Mouse (Mus musculus) bone marrow, adult 2 months (tissue): ENCODE measurements at regions not wholly inside any gene's neighbourhood (a gene's known extent, or its start where the extent isn't known, plus 50 kb on each side); places are given as distances from the start of the nearest gene placed in this dataset.

ENCODE experiments used
- H3K27ac ChIP-seq: fragments of 200-500 bp; 2 replicates; pipeline ENCODE4 v1.5.1; 2012; ENCODE audit warnings: low read depth, mild to moderate bottlenecking, control low read depth, inconsistent platforms, low read length; ENCODE audit not compliant: control insufficient read depth, poor library complexity, insufficient read depth
- H3K4me1 ChIP-seq: fragments of 200-500 bp; 2 replicates; pipeline ENCODE4 v1.6.1; 2011; ENCODE audit warnings: low read length; ENCODE audit not compliant: control insufficient read depth, insufficient read depth
- H3K4me3 ChIP-seq: fragments of 200-500 bp; replicated peaks from 2 replicates; pipeline ENCODE3; 2011; ENCODE audit warnings: mild to moderate bottlenecking, low read depth, low read length, control low read depth; ENCODE audit not compliant: control insufficient read depth
- CTCF ChIP-seq: fragments of 200-500 bp; IDR thresholded peaks from 2 replicates; pipeline ENCODE4 v1.5.1; 2011; ENCODE audit warnings: low read length, control low read depth; ENCODE audit not compliant: control insufficient read depth, insufficient read depth
- POLR2A ChIP-seq: fragments of 200-500 bp; IDR thresholded peaks from 2 replicates; pipeline ENCODE4 v1.6.1; 2011; ENCODE audit warnings: low read depth, mild to moderate bottlenecking, control low read depth, low read length, borderline replicate concordance; ENCODE audit not compliant: control insufficient read depth
- WGBS: fragments of 180-500 bp; shearing (Covaris S2); methylation state at CpG from one replicate; pipeline ENCODE4 v1.1.7; 2018; 5-methylcytosine and 5-hydroxymethylcytosine counted together

DNA sequence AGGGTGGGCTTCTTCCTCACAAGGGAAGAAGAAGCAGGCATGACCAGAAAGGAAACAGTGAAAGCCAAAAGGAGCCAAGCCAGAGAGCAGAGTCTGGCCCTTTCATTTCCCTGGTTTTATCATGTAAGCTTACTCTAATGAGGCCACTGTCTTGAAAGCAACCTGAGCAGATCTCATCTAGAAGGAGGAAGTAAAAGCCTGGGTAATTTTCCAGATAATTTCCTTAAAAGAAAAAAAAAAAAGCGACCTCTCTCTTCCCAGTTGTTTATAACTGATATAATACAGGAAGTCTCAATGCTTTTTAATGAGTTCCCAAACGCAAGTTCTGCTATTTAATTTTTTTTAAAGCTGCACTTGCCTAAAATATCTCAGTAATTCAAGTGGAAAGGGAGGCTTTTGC, 100.4 kb upstream of the Klf7 start:
- H3K27ac ChIP-seq: no peak overlapping the region
- no peaks in the 10 kb centered on the region for H3K4me1 ChIP-seq
- WGBS: 12% methylated on average over 2 of the region's 2 CpGs
- no peak overlapping the region for H3K4me3 ChIP-seq
- TF ChIP-seq POLR2A: no peak
- TF ChIP-seq CTCF: no peak

DNA sequence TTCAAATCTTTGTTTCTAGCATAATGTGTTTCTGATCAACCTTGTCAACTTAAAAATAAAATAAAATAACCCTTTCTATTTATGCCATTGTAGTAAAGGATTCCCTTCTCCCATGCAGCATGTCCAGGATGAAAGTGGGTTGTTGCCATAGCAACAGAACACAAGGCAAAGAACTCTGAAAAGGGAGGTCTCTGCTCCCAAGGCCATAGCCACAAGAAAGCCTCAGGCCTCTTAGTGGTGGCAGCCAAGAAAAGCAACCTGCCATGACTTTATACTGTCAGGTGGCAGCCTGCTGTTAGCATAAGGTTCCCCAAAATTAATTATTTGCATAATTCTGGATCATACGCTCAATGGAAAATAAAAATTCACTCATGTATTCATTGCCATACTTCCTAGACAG, 98.4 kb upstream of the Klf7 start:
- TF ChIP-seq CTCF (no peak), POLR2A (no peak)
- WGBS: 78% methylated on average over 1 of the region's 1 CpGs
- no peaks in the 10 kb centered on the region for H3K4me1 ChIP-seq

DNA sequence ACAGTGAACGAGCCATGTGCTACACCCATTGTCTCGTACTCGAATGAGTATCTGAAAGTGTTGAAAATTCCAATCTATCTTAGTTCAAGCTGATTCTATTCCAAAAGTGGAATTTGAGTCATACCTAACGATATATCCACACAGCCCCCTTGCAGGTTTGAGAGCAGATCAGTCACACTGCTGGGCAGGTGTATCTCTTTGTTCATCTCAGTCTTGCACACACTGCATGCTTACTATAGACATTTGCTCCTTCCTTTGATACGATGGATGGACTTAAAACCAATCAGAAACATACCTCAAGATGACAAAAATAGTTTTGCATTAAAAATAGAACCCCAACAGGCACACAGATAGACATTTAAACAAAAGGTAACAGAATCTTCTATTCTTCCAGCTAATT, 98.0 kb upstream of the Klf7 start:
- Histone ChIP-seq H3K4me3 (no peak overlapping the region), H3K27ac (no peak overlapping the region), H3K4me1 (no peaks in the 10 kb centered on the region)
- TF ChIP-seq CTCF (no peak), POLR2A (no peak)
- WGBS: 85% methylated on average over 5 of the region's 5 CpGs

More for the DNA sequence above, 98.4 kb upstream of the Klf7 start:
- Histone ChIP-seq H3K4me3 (no peak overlapping the region), H3K27ac (no peak overlapping the region)

DNA sequence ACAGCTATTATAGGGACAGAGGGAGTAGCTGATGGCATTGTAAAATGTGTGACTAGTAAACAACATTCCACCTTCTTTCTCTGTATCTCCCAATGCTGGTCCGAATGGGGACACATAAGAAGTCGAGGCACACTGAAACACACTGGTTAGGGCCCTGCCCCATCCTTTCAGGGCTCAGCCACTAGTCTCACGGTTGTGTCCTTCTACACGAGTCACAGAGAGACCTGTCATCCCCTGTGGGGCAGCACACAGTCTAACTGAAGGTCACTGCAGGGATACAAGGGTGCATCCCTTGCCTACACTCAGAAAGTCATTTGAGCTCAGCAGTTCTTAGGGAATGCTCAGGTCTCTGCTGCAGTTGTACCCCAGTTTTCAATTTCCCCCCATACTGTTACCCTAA, 93.6 kb upstream of the Klf7 start:
- 74% methylated on average over 4 of the region's 4 CpGs for WGBS
- no peak overlapping the region for H3K4me3 ChIP-seq
- no peaks in the 10 kb centered on the region for H3K4me1 ChIP-seq
- TF ChIP-seq CTCF: no peak
- no peak for TF ChIP-seq POLR2A
- no peak overlapping the region for H3K27ac ChIP-seq

DNA sequence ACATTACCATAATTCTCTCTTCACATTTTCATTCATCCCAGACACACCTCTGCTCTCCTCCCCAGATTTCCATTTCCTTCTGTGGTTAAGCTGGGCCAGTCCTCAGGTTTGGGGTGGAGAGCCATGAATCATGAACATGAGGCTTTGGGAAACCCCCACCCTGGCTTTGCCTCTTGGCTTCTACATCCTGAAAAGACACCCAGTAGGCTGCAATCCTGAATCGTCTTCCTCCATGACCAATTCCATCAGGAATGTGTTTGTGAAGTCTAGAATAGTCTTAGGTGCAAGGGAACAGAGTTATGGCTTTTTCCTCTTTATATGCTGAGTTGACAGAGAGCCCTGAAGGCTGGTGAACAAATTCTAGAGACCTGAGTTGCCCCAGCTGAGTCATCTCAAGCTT, 87.0 kb upstream of the Klf7 start:
- no peak overlapping the region for H3K4me3 ChIP-seq
- H3K4me1 ChIP-seq: no peaks in the 10 kb centered on the region
- TF ChIP-seq POLR2A: no peak
- no peak for TF ChIP-seq CTCF
- 53% methylated on average over 1 of the region's 1 CpGs for WGBS
- no peak overlapping the region for H3K27ac ChIP-seq

DNA sequence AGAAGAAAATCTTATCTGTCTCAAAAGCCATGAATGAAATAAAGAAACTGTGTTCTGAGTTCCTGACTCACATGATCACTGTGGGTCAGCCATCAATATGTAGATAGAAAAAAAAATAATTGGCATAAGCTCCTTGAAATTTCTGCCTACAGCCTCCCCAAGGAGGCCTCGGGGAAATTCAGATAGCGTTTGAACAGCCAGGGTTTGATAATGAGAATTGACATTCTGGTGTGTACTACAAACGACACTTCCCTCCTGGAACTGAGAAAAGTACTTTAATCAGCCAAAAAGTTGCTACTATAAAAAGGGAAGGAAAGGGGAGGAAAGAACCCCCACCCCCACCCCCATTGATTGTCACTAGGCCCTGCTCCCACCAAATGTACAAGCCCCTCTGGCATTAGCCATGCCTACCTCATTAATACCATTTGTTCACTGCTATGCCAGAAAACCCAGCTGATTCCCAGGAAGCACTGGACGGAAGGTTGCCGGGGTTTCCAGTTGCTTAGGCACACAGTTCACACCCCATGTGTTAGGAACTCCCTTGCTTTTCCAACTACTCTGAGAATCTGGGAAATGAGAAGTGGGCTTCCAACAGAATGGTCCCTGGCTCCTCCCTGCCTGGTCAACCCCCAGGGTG, 78.4 kb upstream of the Klf7 start:
- Histone ChIP-seq H3K4me3 (no peak overlapping the region), H3K27ac (no peak overlapping the region), H3K4me1 (peaks cover 7% of the 10 kb centered on the region; the same call in 1 of the 2 replicates)
- no peak for TF ChIP-seq CTCF
- no peak for TF ChIP-seq POLR2A
- WGBS: 44% methylated on average over 5 of the region's 5 CpGs

DNA sequence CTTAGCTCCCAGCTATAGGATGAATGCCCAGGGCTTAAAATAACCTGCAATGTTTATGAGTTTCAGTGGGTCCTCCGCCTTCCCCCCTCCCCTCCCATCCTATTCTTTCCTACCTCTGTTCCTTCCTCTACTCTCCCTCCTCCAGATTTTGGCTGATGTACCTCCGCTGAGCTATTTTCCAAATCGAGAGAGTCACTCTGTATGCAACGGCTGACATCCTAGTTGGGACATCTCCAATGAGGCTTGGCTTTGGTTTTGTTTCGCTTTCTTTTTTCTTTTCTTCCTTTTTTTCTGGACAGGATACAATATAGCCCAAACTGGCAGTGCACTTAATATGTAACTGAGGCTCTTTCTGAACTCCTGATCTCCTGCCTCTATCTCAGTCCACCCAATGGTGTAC, 76.7 kb upstream of the Klf7 start:
- H3K4me3 ChIP-seq: peak overlapping the region; percentile 24

DNA sequence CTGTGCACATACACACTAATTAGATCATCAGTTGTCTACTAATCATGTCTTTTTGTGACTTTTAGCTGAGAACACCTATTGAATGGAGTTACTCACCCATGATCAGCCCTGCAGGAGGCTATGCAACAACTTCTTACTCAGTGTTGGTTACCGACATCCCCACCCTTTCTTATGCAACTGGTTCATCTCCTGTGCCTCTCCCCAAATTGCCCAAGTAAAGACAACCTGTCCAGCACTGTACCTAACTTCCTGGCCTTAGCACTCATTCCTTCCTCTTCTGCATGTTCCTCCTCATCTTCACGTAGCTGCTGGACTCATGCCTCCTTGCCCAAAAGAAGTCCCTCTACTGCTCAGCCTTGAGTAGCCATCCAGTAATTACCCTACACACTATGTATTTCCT, 76.2 kb upstream of the Klf7 start:
- TF ChIP-seq CTCF (no peak), POLR2A (no peak)
- H3K4me1 ChIP-seq: peaks cover 9% of the 10 kb centered on the region; the same call in 1 of the 2 replicates

More for the DNA sequence above, 76.7 kb upstream of the Klf7 start:
- Histone ChIP-seq H3K27ac (peak overlapping the region; percentile 29; the same call in 1 of the 2 replicates), H3K4me1 (peaks cover 9% of the 10 kb centered on the region; the same call in 1 of the 2 replicates)
- WGBS: 14% methylated on average over 5 of the region's 5 CpGs
- no peak for TF ChIP-seq CTCF
- TF ChIP-seq POLR2A: no peak

DNA sequence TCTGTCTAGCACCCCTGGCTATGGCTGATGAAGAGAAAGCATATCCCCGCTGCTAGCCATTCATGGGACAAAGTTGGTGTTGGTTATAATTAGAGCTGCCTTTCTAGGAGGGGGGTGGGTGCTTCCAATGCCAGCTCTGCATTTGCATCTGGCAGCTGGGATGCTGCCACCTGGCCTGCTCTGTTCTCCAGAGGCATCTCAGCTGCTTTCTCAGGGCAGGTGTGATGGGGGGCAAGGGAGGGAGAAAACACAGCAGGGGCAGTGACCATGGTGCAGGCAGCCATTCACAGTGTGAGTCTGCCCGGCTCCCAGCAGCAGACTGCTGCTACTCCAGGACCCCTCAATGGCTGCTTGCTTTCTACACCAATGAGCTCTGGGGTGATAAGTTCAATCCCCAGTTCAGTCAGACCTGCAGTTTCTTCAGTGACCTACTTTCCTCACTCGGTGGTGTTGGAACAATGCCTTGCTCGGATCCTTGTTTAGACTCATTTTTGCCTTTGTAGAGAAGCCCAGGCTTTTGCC, 73.9 kb upstream of the Klf7 start:
- TF ChIP-seq POLR2A (no peak), CTCF (no peak)
- H3K4me1 ChIP-seq: peaks cover 9% of the 10 kb centered on the region; the same call in 1 of the 2 replicates

More for the DNA sequence above, 76.2 kb upstream of the Klf7 start:
- 16% methylated on average over 2 of the region's 2 CpGs for WGBS
- H3K4me3 ChIP-seq: peak overlapping the region; percentile 35
- peak overlapping the region; percentile 47; the same call in 1 of the 2 replicates for H3K27ac ChIP-seq

DNA sequence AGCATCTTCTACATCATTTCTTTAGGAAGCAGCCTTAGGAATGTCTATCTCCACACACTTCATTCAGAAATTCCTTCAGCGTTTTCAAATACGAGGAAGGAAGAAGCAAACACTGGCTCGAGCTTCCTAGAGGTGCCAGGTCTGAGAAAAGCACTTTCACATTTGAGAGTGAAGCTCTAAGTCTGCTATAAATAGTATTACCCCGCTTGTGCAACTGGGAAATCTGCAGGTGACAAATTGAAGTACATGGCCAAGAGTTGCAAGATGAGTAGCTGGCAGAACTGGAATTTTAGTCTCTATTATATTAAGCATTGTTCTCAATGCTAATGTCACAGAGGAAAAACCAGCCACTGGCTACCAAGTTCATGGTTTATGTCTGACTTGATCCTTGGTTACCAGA, 73.2 kb upstream of the Klf7 start:
- TF ChIP-seq CTCF (no peak), POLR2A (no peak)
- 5% methylated on average over 4 of the region's 4 CpGs for WGBS
- Histone ChIP-seq H3K4me1 (peaks cover 9% of the 10 kb centered on the region; the same call in 1 of the 2 replicates), H3K27ac (no peak overlapping the region), H3K4me3 (no peak overlapping the region)

More for the DNA sequence above, 73.9 kb upstream of the Klf7 start:
- 81% methylated on average over 4 of the region's 4 CpGs for WGBS
- no peak overlapping the region for H3K4me3 ChIP-seq
- no peak overlapping the region for H3K27ac ChIP-seq
